Mouse (Mus musculus) CH12.LX (cell line): Measurements from ENCODE around the gene Sec14l4. TPM values are rescaled to one million over a fixed set of nuclear protein-coding genes. Genes with fewer than 3 reads are reported as not detected.

ENCODE experiments used
- DNase-seq: peaks from one replicate; pipeline ENCODE4 v3.0.0-alpha.2; 2013; ENCODE audit errors: extremely low read depth
- H3K27ac ChIP-seq: 2 replicates; pipeline ENCODE4 v1.5.1; 2012; ENCODE audit warnings: low read depth, mild to moderate bottlenecking, control low read depth, moderate library complexity; ENCODE audit not compliant: insufficient read depth
- H3K27me3 ChIP-seq: replicated peaks from 2 replicates; pipeline ENCODE3; 2012; ENCODE audit warnings: inconsistent platforms
- H3K36me3 ChIP-seq, 2 experiments: replicated peaks in 1 of 2; 2 replicates each; pipeline versions ENCODE3 to v1.6.1; 2012; ENCODE audit warnings: inconsistent platforms in 1 of 2, low read length in 1 of 2, mild to moderate bottlenecking in 1 of 2, mixed read lengths in 1 of 2, moderate library complexity in 1 of 2; ENCODE audit not compliant: control insufficient read depth in 1 of 2, insufficient read depth in 1 of 2
- H3K4me1 ChIP-seq, 2 experiments: 2 replicates each; pipeline ENCODE4 v1.6.1; 2012; ENCODE audit warnings: inconsistent platforms in 1 of 2, moderate library complexity in 1 of 2; ENCODE audit not compliant: insufficient read depth in 2 of 2, control insufficient read depth in 1 of 2
- H3K4me2 ChIP-seq: 2 replicates; pipeline ENCODE4 v1.6.1; 2012; ENCODE audit warnings: low read depth, mild to moderate bottlenecking, control low read depth; ENCODE audit not compliant: poor library complexity, insufficient read depth, severe bottlenecking
- H3K4me3 ChIP-seq, 3 experiments: fragments of 150-350 bp in 1 of 3; sonication (generic) in 1 of 3; replicated peaks in 1 of 3; 2 replicates each; pipeline versions ENCODE3 to v1.5.1; 2011 to 2012; ENCODE audit warnings: low read depth in 2 of 3, low read length in 2 of 3, mild to moderate bottlenecking in 2 of 3, moderate library complexity in 2 of 3, control low read depth in 1 of 3, improper control_type of control experiment in 1 of 3, inconsistent platforms in 1 of 3, mixed read lengths in 1 of 3; ENCODE audit not compliant: poor library complexity in 1 of 3
- H3K79me2 ChIP-seq: replicated peaks from 2 replicates; pipeline ENCODE4 v1.6.1; 2012; ENCODE audit warnings: mild to moderate bottlenecking, moderate library complexity; ENCODE audit not compliant: control insufficient read depth, poor library complexity, insufficient read depth, severe bottlenecking; ENCODE audit errors: extremely low read depth
- H3K9ac ChIP-seq: 2 replicates; pipeline ENCODE4 v1.6.1; 2012; ENCODE audit warnings: low read depth, mild to moderate bottlenecking, control low read depth, moderate library complexity; ENCODE audit not compliant: insufficient read depth
- H3K9me3 ChIP-seq: replicated peaks from 2 replicates; pipeline ENCODE3; 2012; ENCODE audit warnings: low read length, inconsistent platforms, mixed read lengths
- BHLHE40 ChIP-seq: IDR thresholded peaks from 2 replicates; pipeline ENCODE4 v1.6.1; 2011; ENCODE audit warnings: mild to moderate bottlenecking, low read depth, low read length, improper control_type of control experiment
- CHD1 ChIP-seq: IDR thresholded peaks from 2 replicates; pipeline ENCODE4 v1.6.1; 2012; ENCODE audit warnings: low read depth, low read length, improper control_type of control experiment, inconsistent platforms
- CHD2 ChIP-seq: IDR thresholded peaks from 2 replicates; pipeline ENCODE4 v1.6.1; 2011; ENCODE audit warnings: low read length, improper control_type of control experiment
- CTCF ChIP-seq, 2 experiments: IDR thresholded peaks in 1 of 2; conservative IDR thresholded peaks in 1 of 2; 2 replicates each; pipeline ENCODE4 v1.5.1; 2011 to 2012; ENCODE audit warnings: low read depth in 2 of 2, low read length in 2 of 2, improper control_type of control experiment in 1 of 2, inconsistent platforms in 1 of 2, mild to moderate bottlenecking in 1 of 2, moderate library complexity in 1 of 2
- E2F4 ChIP-seq: IDR thresholded peaks from 2 replicates; pipeline ENCODE4 v1.6.1; 2011; ENCODE audit warnings: low read depth, low read length, improper control_type of control experiment; ENCODE audit not compliant: insufficient replicate concordance
- EP300 ChIP-seq: IDR thresholded peaks from 2 replicates; pipeline ENCODE4 v1.6.1; 2011; ENCODE audit warnings: low read length, improper control_type of control experiment
- ETS1 ChIP-seq: conservative IDR thresholded peaks from 2 replicates; pipeline ENCODE4 v1.6.1; 2012; ENCODE audit warnings: low read depth, mild to moderate bottlenecking, inconsistent platforms, low read length, improper control_type of control experiment, moderate library complexity
- GABPA ChIP-seq: IDR thresholded peaks from 2 replicates; pipeline ENCODE4 v1.6.1; 2012; ENCODE audit warnings: low read depth, low read length, improper control_type of control experiment, inconsistent platforms; ENCODE audit not compliant: insufficient replicate concordance
- HCFC1 ChIP-seq: IDR thresholded peaks from 2 replicates; pipeline ENCODE4 v1.6.1; 2012; ENCODE audit warnings: low read depth, mild to moderate bottlenecking, inconsistent platforms, low read length, improper control_type of control experiment
- IRF4 ChIP-seq: IDR thresholded peaks from 2 replicates; pipeline ENCODE4 v1.6.1; 2014; ENCODE audit warnings: low read depth, mild to moderate bottlenecking, inconsistent platforms, low read length, improper control_type of control experiment
- JUND ChIP-seq: conservative IDR thresholded peaks from 2 replicates; pipeline ENCODE4 v1.6.1; 2011; ENCODE audit warnings: low read depth, low read length, improper control_type of control experiment
- KAT2A ChIP-seq: IDR thresholded peaks from 2 replicates; pipeline ENCODE4 v1.6.1; 2012; ENCODE audit warnings: low read length, improper control_type of control experiment, inconsistent platforms; ENCODE audit not compliant: insufficient replicate concordance
- MAX ChIP-seq: IDR thresholded peaks from 2 replicates; pipeline ENCODE4 v1.6.1; 2011; ENCODE audit warnings: low read length, improper control_type of control experiment
- MXI1 ChIP-seq: IDR thresholded peaks from 2 replicates; pipeline ENCODE4 v1.6.1; 2011; ENCODE audit warnings: mild to moderate bottlenecking, low read depth, low read length, improper control_type of control experiment
- MYC ChIP-seq: IDR thresholded peaks from 2 replicates; pipeline ENCODE4 v1.6.1; 2011; ENCODE audit warnings: low read depth, mild to moderate bottlenecking, improper control_type of control experiment, low read length
- NELFE ChIP-seq: IDR thresholded peaks from 2 replicates; pipeline ENCODE4 v1.6.1; 2011; ENCODE audit warnings: low read depth, low read length, improper control_type of control experiment
- NRF1 ChIP-seq: IDR thresholded peaks from 2 replicates; pipeline ENCODE4 v1.6.1; 2014; ENCODE audit warnings: low read depth, mild to moderate bottlenecking, inconsistent platforms, low read length, improper control_type of control experiment, moderate library complexity
- PAX5 ChIP-seq: IDR thresholded peaks from 2 replicates; pipeline ENCODE4 v1.6.1; 2012; ENCODE audit warnings: low read length, inconsistent platforms, mixed read lengths
- POLR2A ChIP-seq: IDR thresholded peaks from 2 replicates; pipeline ENCODE4 v1.6.1; 2011; ENCODE audit warnings: low read depth, mild to moderate bottlenecking, improper control_type of control experiment, low read length
- POLR2AphosphoS2 ChIP-seq: IDR thresholded peaks from 2 replicates; pipeline ENCODE4 v1.6.1; 2011; ENCODE audit warnings: low read depth, low read length, improper control_type of control experiment
- RAD21 ChIP-seq: IDR thresholded peaks from 2 replicates; pipeline ENCODE4 v1.6.1; 2011; ENCODE audit warnings: low read depth, mild to moderate bottlenecking, low read length, improper control_type of control experiment, moderate library complexity
- RCOR1 ChIP-seq: conservative IDR thresholded peaks from 2 replicates; pipeline ENCODE4 v1.6.1; 2012; ENCODE audit warnings: low read depth, mild to moderate bottlenecking, inconsistent platforms, low read length, improper control_type of control experiment
- SIN3A ChIP-seq: IDR thresholded peaks from 2 replicates; pipeline ENCODE4 v1.6.1; 2012; ENCODE audit warnings: low read length, improper control_type of control experiment, inconsistent platforms
- SMC3 ChIP-seq: IDR thresholded peaks from 2 replicates; pipeline ENCODE4 v1.6.1; 2011; ENCODE audit warnings: low read depth, low read length, improper control_type of control experiment
- USF2 ChIP-seq: conservative IDR thresholded peaks from 2 replicates; pipeline ENCODE4 v1.6.1; 2011; ENCODE audit warnings: low read depth, low read length, improper control_type of control experiment
- ZNF384 ChIP-seq: IDR thresholded peaks from 2 replicates; pipeline ENCODE4 v1.6.1; 2012; ENCODE audit warnings: low read depth, low read length, improper control_type of control experiment, inconsistent platforms
- dilution Hi-C: fragments of 300-500 bp; cut with MboI; formaldehyde crosslinking; loops from 2 replicates; pipeline ENCODE4 v1.14.3; 2020; ENCODE audit warnings: low sequenced_read_pairs; ENCODE audit not compliant: extremely low pct_unique_long_range_greater_than_20kb, extremely low pct_ligation_motif_present
- in situ Hi-C: fragments of 300-500 bp; cut with MboI; formaldehyde crosslinking; loops from 3 replicates; pipeline ENCODE4 v1.14.3; 2019; ENCODE audit warnings: low sequenced_read_pairs, low pct_ligation_motif_present, low pct_unique_long_range_greater_than_20kb, mixed read lengths
- polyA plus RNA-seq: library from polyadenylated mRNA; unstranded; fragments of >175 nt; gene quantifications from 2 replicates; pipeline ENCODE4 v1.2.1, GENCODE M21; 2012; ENCODE audit warnings: low read depth; ENCODE audit not compliant: insufficient read length
- total RNA-seq, 2 experiments: library from RNA; depleted of rRNA; stranded (reverse); fragments of 300-350 nt in 1 of 2; fragments of >200 nt in 1 of 2; gene quantifications; 2 replicates each; pipeline ENCODE4 v1.2.3; 2012 to 2014

Gene Sec14l4
- total and polyA plus RNA-seq, 3 experiments: 0.42 to 3.5 (median 0.47) TPM

- peaks cover 15% of the 10 kb centered on the region for H3K27me3 ChIP-seq
Measured at GRCm38 (mm10) chr11:4048438-4048837, 17.2 kb downstream of the Sec14l4 start.

GRCm38 (mm10) chr11:4053586-4053985 lies 22.3 kb downstream of the Sec14l4 start:
- H3K36me3 ChIP-seq: no peaks in the 10 kb centered on the region
- H3K4me3 ChIP-seq: no peak overlapping the region
- 0 out of 4 replicates have a peak, but pooled peaks cover 0 to 2% of the 10 kb centered on the region in 2 experiments for H3K4me1 ChIP-seq
- peak; percentile 61 for DNase-seq
- in situ Hi-C loops (no loop called here), dilution Hi-C loops (no loop called here)
- no peak overlapping the region for H3K27ac ChIP-seq
- H3K27me3 ChIP-seq: peaks cover 35% of the 10 kb centered on the region
- H3K79me2 ChIP-seq: no peaks in the 10 kb centered on the region
- H3K9me3 ChIP-seq: peaks cover 4% of the 10 kb centered on the region
- no peak for TF ChIP-seq HCFC1
- TF ChIP-seq SMC3: peak; percentile 49
- TF ChIP-seq NELFE: no peak
- TF ChIP-seq JUND: no peak
- no peak for TF ChIP-seq IRF4
- no peak for TF ChIP-seq NRF1
- no peak for TF ChIP-seq POLR2AphosphoS2
- TF ChIP-seq CTCF (conservative IDR thresholded peaks at IDR 0.05 in 1 of 2, IDR thresholded peaks at IDR 0.05 in 1 of 2; ENCODE audit: low read depth in 2 of 2, low read length in 2 of 2): peak; percentile 77 to 93
- TF ChIP-seq MYC: no peak
- TF ChIP-seq E2F4: no peak
- TF ChIP-seq ZNF384: no peak
- no peak for TF ChIP-seq RCOR1
- TF ChIP-seq GABPA: no peak
- no peak for TF ChIP-seq KAT2A
- TF ChIP-seq RAD21: peak; percentile 59
- no peak for TF ChIP-seq MXI1
- no peak for TF ChIP-seq SIN3A
- no peak for TF ChIP-seq ETS1
- TF ChIP-seq EP300: no peak
- TF ChIP-seq CHD2: no peak
- TF ChIP-seq BHLHE40: peak; percentile 39; the same call in 1 of the 2 replicates
- TF ChIP-seq USF2: no peak
- no peak for TF ChIP-seq PAX5
- TF ChIP-seq, all 38 proteins: peak for 4
- Histone ChIP-seq H3K4me2 (no peak overlapping the region), H3K9ac (no peak overlapping the region)

More at GRCm38 (mm10) chr11:4048438-4048837, 17.2 kb downstream of the Sec14l4 start:
- Histone ChIP-seq H3K79me2 (no peaks in the 10 kb centered on the region), H3K9ac (no peak overlapping the region), H3K4me2 (no peak overlapping the region), H3K36me3 (peaks cover 0 to 2% of the 10 kb centered on the region in 2 experiments), H3K9me3 (no peaks in the 10 kb centered on the region), H3K4me3 (no peak overlapping the region), H3K27ac (no peak overlapping the region), H3K4me1 (0 out of 4 replicates have a peak, but pooled peaks cover 0 to 3% of the 10 kb centered on the region in 2 experiments)
- DNase-seq: no peak
- TF ChIP-seq SMC3 (no peak), CHD1 (no peak), KAT2A (no peak), BHLHE40 (no peak), E2F4 (no peak), EP300 (no peak), MAX (no peak), POLR2A (no peak)
- dilution Hi-C loops: no loop called here
- in situ Hi-C loops: no loop called here
